Mouse (Mus musculus): ENCODE results near the gene Hist1h4i. TPM values are rescaled to one million over a fixed set of nuclear protein-coding genes. Genes with fewer than 3 reads are reported as not detected.
A peak's percentile ranks its signal among the peaks of the same experiment; 100 is the strongest.

The Hist1h4i gene
- total and polyA plus RNA-seq, 3 experiments: 6.4 to 812 (median 35.7) TPM

GRCm38 (mm10) chr13:22050591-22051522 is 9.7 kb upstream of the Hist1h4i start (continued):
- peak; percentile 95 for TF ChIP-seq ELF1 (IDR thresholded peaks at IDR 0.05; ENCODE audit: low read depth, low read length)

- H3K36me3 ChIP-seq (replicated peaks in 1 of 2; ENCODE audit: control insufficient read depth in 1 of 2, insufficient read depth in 1 of 2, low read length in 1 of 2): no peaks in the 10 kb centered on the region
- in situ Hi-C loops (cut with MboI; ENCODE audit: low pct_ligation_motif_present, low pct_unique_long_range_greater_than_20kb, low sequenced_read_pairs) (loop anchor here (10.0 to 25.0 kb wide), 2 partner anchors 1375 to 1712 kb away; partner anchors contain the start of genes Abt1, Hist1h1a, Hist1h2ab and Hist1h3a), dilution Hi-C loops (cut with MboI; ENCODE audit: extremely low pct_ligation_motif_present, extremely low pct_unique_long_range_greater_than_20kb, low sequenced_read_pairs) (no loop called here)
- H3K9me3 ChIP-seq (replicated peaks; ENCODE audit: low read length): no peaks in the 10 kb centered on the region
- H3K4me1 ChIP-seq (ENCODE audit: control insufficient read depth in 1 of 2, insufficient read depth in 2 of 2): peaks cover 0 to 53% of the 10 kb centered on the region in 2 experiments; a peak in 3 of 4 replicates
- H3K27ac ChIP-seq (ENCODE audit: insufficient read depth, low read depth): peak overlapping the region; percentile 86
- peak; percentile 67 for TF ChIP-seq MAX (IDR thresholded peaks at IDR 0.05; ENCODE audit: low read length)
- peak; percentile 20; the same call in 1 of the 2 replicates for TF ChIP-seq CHD1 (IDR thresholded peaks at IDR 0.05; ENCODE audit: low read depth, low read length)
- peak; percentile 20; the same call in 1 of the 2 replicates for TF ChIP-seq E2F4 (IDR thresholded peaks at IDR 0.05; ENCODE audit: insufficient replicate concordance, low read depth, low read length)
- peak; percentile 55; the same call in 1 of the 2 replicates for TF ChIP-seq TBP (conservative IDR thresholded peaks at IDR 0.05; ENCODE audit: low read depth, low read length)
- TF ChIP-seq ZKSCAN1 (IDR thresholded peaks at IDR 0.05; ENCODE audit: borderline replicate concordance, low read depth, low read length): no peak
- 0 out of 2 replicates have a peak, but pooled peaks have one; percentile 48 for TF ChIP-seq MXI1 (IDR thresholded peaks at IDR 0.05; ENCODE audit: low read depth, low read length)
- TF ChIP-seq ETS1 (conservative IDR thresholded peaks at IDR 0.05; ENCODE audit: low read depth, low read length): peak; percentile 72
- peak; percentile 56 for TF ChIP-seq POLR2A (IDR thresholded peaks at IDR 0.05; ENCODE audit: low read depth, low read length)
- TF ChIP-seq MAZ (IDR thresholded peaks at IDR 0.05; ENCODE audit: low read depth, low read length): peak; percentile 41
- peak; percentile 58; the same call in 1 of the 2 replicates for TF ChIP-seq NRF1 (IDR thresholded peaks at IDR 0.05; ENCODE audit: low read depth, low read length)
- peak; percentile 54; the same call in 1 of the 2 replicates for TF ChIP-seq BHLHE40 (IDR thresholded peaks at IDR 0.05; ENCODE audit: low read depth, low read length)
- TF ChIP-seq CHD2 (IDR thresholded peaks at IDR 0.05; ENCODE audit: low read length): peak; percentile 88
- peak; percentile 71 for TF ChIP-seq MYC (IDR thresholded peaks at IDR 0.05; ENCODE audit: low read depth, low read length)
- TF ChIP-seq TCF12 (IDR thresholded peaks at IDR 0.05; ENCODE audit: low read depth, low read length): peak; percentile 69
- no peak for TF ChIP-seq MAFK (IDR thresholded peaks at IDR 0.05; ENCODE audit: insufficient replicate concordance, low read length)
- no peak; the same call in 1 of the 2 replicates for TF ChIP-seq EP300 (IDR thresholded peaks at IDR 0.05; ENCODE audit: low read length)
- H3K4me3 ChIP-seq (replicated peaks in 1 of 3; ENCODE audit: low read depth in 2 of 3, low read length in 2 of 3, poor library complexity in 1 of 3): peak overlapping the region; percentile 60 to 78 (median 64)
- no peaks in the 10 kb centered on the region for H3K79me2 ChIP-seq (replicated peaks; ENCODE audit: control insufficient read depth, extremely low read depth, insufficient read depth, poor library complexity, severe bottlenecking)
- H3K27me3 ChIP-seq (replicated peaks): no peaks in the 10 kb centered on the region
- DNase-seq (ENCODE audit: extremely low read depth): peak; percentile 91
- H3K9ac ChIP-seq (ENCODE audit: insufficient read depth, low read depth): peak overlapping the region; percentile 90
- H3K4me2 ChIP-seq (ENCODE audit: insufficient read depth, low read depth, poor library complexity, severe bottlenecking): peak overlapping the region; percentile 63
These were observed 8.7 kb upstream of the Hist1h4i start for GRCm38 (mm10) chr13:22049737-22050440.

Measured in CH12.LX (cell line).